Mouse (Mus musculus): ENCODE measurements around the gene Glrx5. TPM values are rescaled to one million over a fixed set of nuclear protein-coding genes. Genes with fewer than 3 reads are reported as not detected.

Gene Glrx5
- total RNA-seq, 1 experiment from 2014 or later = 26.5 TPM

DNA sequence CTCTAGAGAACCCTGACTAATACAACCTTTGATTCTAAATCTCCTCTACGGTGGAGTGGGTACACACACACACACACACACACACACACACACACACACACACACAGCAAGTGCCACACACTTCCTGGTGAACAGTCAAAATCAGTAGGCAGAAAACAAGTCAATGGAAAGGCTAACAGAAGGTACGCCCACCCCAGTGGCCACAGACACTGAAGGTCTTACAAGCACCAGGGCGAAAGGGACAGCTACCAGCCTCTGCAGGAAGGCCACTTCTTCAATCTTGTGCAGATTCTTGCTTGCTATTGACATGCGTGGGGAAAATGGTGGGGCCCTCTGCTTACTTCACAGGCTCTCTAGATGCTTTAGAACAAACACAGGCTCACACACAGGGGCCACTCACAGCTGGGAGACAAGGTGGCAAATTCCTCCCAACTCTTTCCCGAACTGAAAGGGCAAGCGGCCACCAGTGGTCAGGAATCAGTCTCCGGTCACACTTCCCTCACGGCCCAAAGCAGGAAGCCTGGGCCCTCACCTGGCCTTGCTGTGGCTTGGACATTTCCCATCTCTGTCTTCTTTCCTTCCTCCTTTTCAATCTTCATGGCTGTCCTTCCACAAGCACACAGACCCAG, 10.9 kb upstream of the Glrx5 start:
- 0 out of 4 replicates have a peak, but pooled peaks have one; percentile 8 to 19 for ATAC-seq (replicated peaks in 1 of 2; ENCODE audit: insufficient read depth in 1 of 2, low FRiP score in 2 of 2, low TSS enrichment in 1 of 2, low read depth in 1 of 2, poor library complexity in 2 of 2, severe bottlenecking in 2 of 2)

DNA sequence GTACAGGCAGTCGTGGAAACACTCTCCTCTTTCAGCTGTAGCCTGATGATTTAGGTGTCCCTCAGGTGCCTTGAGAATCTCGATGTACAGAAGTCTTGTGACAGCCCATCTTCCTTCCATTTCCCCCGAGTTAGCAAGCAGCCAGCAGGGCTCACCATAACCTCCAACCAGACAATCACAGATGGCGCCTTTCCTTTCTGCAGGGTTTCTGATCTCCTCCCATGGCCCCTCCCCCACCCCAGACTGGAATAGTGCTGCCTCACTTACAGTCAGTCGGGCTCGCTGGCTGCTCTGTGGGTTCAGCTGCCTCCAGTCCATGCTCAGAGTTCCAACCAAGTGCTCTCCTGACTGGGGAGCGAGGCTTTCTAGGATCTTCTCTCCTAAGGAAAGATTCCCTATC, 10.3 kb upstream of the Glrx5 start:
- ATAC-seq (replicated peaks in 1 of 2; ENCODE audit: insufficient read depth in 1 of 2, low FRiP score in 2 of 2, low TSS enrichment in 1 of 2, low read depth in 1 of 2, poor library complexity in 2 of 2, severe bottlenecking in 2 of 2) = peak in 1 of 2 experiments; percentile 34; a peak in 2 of 4 replicates

DNA sequence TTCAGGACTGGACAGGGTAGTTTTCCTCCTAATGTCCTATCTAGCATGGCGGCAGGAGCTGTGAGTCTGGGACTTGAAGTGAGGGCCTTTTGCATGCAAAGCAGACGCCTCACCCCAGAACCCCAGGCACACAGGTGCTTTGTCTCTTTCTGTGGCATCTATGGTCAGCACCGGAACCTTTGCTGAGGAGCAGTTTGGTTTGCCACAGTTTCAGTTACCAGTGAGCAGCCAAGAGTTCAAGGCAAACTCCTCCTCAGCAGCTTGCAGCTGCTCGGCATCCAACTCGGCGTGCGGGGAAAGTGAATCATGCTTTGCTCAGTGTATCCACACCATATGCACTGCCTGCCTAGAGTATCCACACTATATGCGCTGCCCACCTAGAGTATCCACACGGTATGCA, 9.7 kb upstream of the Glrx5 start:
- no peak for ATAC-seq (replicated peaks in 1 of 2; ENCODE audit: insufficient read depth in 1 of 2, low FRiP score in 2 of 2, low TSS enrichment in 1 of 2, low read depth in 1 of 2, poor library complexity in 2 of 2, severe bottlenecking in 2 of 2)

DNA sequence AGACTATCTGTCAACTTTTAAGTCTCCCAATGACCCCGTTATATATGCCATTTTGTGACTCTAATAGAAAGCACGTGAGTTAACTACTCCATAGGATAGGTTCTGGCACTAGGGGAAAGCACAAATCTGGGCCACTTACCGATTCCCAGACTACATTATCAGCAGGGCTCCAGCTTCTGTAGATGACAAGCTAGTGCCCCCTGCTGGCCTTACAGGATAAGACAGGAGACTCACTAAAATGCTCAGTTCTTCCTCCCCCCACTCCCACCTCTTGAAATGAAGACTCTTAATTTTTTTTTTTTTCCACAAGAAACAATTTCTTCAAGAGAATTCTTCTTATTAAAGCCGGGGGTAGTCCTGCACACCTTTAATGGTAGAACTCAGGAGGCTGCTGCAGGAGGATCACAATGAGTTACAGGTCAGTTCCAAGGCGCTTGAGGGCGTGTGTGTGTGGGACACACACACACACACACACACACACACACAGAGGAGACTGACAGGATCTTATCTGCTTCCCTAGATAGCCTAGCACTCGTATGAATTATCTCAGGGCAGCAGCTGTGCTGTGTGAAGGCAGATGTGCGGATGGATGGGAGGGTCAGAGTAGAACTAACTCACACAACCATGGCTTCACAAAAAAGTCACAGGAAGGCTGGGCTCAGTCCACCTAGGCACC, 7.1 kb upstream of the Glrx5 start:
- peak; percentile 42 to 63; a peak in 3 of 4 replicates for ATAC-seq (replicated peaks in 1 of 2; ENCODE audit: insufficient read depth in 1 of 2, low FRiP score in 2 of 2, low TSS enrichment in 1 of 2, low read depth in 1 of 2, poor library complexity in 2 of 2, severe bottlenecking in 2 of 2)

DNA sequence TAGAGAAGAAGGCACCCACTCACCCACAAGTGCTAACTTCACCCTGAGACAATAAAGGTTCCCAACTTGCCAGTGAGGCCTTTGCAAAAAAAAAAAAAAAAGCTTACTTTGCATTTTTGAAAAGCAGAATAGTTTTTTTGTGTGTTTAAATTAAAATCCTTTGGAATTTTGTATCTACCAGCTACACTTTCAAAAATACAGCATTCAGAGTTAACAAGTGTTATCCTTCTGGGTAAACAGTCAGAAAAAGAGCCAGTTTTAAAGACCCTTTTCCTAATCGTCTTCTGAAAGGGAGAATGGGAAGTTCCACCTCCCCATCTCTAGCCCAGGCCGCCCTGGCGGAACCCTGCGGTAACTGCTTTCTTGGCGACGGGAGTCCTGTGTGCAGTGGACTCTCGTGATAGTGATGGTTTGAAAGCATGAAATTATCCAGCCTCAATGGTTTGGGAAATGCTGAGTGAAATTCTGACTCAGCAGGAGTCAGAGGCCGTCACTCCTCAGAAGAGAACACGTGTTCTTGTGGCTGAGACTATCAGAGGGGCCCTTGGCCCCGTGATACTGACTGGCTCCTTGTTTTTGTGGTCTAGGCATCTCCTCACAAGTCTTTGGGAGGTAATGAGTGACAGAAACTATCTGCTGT, 6.4 kb upstream of the Glrx5 start:
- no peak for ATAC-seq (replicated peaks in 1 of 2; ENCODE audit: insufficient read depth in 1 of 2, low FRiP score in 2 of 2, low TSS enrichment in 1 of 2, low read depth in 1 of 2, poor library complexity in 2 of 2, severe bottlenecking in 2 of 2)

DNA sequence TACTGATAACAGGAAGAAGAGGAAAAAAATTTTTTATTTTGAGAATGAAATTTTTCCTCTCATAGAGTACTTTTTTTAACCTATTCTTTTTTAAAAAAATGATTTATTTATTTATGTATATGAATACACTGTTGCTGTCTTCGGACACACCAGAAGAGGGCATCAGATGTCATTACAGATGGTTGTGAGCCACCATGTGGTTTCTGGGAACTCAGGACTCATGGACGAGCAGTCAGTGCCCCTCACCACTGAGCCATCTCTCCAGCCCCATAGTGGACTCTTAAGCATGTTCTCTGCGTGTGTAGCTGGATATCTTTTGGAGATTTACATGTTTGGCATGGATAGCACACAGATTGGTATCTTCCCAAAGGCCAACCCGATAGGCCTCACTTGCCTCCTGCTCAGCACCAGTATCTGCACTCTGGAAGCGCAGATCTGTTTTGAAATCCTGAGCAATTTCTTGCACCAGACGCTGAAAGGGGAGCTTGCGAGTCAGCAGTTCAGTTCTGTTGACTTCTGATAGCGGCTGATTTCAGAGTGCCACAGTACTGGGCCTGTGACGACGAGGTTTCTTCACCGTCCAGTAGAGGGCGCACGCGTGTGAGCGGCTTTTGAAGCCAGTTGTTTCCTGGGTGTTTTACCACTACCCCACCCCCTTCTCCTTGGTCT, 5.0 kb upstream of the Glrx5 start:
- ATAC-seq (replicated peaks in 1 of 2; ENCODE audit: insufficient read depth in 1 of 2, low FRiP score in 2 of 2, low TSS enrichment in 1 of 2, low read depth in 1 of 2, poor library complexity in 2 of 2, severe bottlenecking in 2 of 2) = peak; percentile 12 to 20; a peak in 1 of 4 replicates

DNA sequence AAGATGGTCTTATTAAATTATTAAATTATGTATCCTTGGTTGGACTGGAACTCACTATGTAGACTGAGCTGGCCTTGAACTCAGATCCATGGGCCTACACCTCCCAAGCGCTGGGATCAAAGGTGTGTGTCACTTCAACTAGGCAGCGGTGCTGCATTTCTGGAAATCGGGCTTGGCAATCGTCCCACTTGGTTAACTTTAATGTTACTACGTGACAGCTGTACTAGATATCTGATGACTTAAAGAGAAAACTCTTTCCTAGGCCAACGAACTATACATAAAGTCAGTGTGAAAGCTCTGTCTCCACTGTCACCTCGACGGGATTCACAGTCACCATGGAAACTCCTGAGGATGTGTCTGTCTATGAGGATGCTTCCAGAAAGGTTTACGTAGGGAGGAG, 2.6 kb upstream of the Glrx5 start:
- no peak for ATAC-seq (replicated peaks in 1 of 2; ENCODE audit: insufficient read depth in 1 of 2, low FRiP score in 2 of 2, low TSS enrichment in 1 of 2, low read depth in 1 of 2, poor library complexity in 2 of 2, severe bottlenecking in 2 of 2)

DNA sequence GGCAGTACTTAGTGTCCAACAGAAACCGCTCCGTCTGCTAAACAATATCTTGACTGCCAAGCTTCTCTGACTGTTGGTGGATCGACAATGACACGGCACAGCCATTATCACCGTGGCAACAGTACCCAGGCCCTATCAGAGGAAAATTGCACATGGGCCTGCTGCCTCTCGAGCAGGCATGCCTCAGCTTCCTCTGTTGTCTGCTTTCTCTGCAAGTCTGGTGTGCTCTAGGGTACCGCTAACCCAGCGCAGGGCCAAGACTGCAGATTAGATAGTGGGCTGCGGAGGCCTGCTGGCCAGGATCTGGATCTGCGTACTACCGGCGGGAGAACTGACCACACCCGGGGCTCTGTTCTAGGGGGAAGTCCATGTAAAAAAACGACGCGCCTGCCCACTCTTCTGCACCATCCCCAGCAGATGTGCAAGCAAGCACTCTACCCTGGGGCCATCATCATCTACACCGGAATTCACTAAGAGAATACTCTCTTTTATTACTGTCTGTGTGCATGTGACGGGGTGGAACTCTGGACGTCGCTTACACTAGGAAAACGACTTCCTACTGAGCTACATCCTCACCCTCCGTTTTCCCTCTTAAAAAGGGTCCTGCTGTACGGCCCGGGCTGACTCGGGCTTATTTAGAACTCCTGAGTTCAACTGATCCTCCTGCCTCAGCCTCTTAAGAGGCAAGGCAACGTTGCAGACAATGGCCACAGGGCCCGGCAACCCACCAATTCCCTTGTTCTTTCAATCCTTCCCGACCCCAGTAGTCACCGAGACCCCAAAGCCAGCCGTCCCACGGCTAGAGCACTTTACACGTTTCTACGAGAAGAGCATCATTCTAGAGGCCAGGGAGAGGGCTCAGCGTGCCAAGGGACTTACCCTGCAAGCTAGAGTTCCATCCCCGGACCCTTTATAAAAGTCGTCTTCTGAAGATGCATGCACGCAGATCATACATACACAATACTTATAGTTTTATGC, 1.1 kb upstream of the Glrx5 start:
- no peak for ATAC-seq (replicated peaks in 1 of 2; ENCODE audit: insufficient read depth in 1 of 2, low FRiP score in 2 of 2, low TSS enrichment in 1 of 2, low read depth in 1 of 2, poor library complexity in 2 of 2, severe bottlenecking in 2 of 2)

DNA sequence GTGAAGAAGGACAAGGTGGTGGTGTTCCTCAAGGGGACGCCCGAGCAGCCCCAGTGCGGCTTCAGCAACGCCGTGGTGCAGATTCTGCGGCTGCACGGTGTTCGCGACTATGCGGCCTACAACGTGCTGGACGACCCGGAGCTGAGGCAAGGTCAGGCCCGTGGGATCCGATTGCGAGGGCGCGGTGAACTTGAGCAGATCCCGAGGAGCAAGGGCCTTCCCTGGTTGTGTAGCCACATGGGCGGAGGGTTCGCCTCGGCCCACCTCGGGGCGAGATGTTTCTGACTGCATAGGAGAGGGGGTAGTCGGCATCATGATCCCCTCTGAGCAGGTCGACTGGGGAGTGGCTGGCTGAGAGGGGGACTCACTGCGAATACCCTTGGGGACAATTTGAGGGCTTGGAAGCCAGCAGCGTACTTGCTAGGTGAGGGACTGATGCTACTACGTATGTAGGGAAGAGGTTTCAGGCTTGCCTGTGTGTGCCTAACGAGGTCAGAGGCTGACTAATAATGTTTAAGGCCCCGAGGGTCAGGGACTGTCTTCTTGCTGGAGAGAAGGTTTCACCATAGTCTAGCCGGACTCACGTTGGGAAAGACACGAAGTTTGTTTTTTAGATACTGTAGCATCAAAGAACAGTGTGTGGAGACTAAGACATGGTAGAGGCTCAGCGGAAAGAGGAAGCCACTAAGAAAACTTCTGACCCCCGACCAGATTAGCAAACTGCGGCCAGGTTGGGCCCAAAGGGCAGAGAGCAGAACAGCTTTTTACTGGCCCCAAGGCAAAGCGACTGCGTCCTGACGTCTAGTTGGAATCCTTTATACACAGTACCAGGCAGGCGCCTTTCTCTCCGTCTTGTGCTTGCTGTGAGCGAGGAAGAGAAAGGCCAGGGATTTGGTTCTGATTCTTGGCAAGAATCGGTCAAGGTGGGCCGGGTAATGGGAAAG, 616 bp downstream of the Glrx5 start:
- peak in 1 of 2 experiments; percentile 0; a peak in 1 of 4 replicates for ATAC-seq (replicated peaks in 1 of 2; ENCODE audit: insufficient read depth in 1 of 2, low FRiP score in 2 of 2, low TSS enrichment in 1 of 2, low read depth in 1 of 2, poor library complexity in 2 of 2, severe bottlenecking in 2 of 2)

DNA sequence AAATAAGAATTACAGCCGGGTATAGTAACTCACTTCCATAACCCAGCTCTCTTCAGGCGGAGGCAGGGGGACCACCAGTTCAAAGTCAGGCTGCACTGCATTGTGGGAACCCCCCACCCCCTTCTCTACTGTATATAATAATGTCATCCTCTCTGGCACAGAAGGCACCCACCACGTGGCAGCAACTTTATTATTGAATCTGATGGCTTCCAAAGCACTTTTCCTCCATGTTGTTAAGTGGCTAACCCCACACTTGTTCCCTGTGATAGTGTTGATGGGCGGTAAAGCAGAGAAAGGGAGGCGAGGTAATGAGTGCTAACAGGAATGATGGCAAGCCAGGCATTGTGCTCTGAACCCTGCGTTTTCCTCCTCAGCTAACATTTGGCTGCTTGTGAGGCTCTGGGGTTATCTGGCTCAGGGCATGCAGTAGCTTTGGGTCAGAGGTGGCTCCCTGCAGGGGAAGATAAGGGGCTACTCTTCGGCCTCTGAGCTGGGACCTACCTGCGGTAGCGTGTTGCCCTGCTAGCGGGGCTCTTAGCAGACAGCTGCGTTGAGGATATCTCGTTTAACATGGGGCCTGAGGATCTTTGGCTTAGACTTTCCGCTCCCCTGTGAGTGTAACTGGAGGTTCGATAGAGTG, 1.8 kb downstream of the Glrx5 start:
- no peak for ATAC-seq (replicated peaks in 1 of 2; ENCODE audit: insufficient read depth in 1 of 2, low FRiP score in 2 of 2, low TSS enrichment in 1 of 2, low read depth in 1 of 2, poor library complexity in 2 of 2, severe bottlenecking in 2 of 2)

DNA sequence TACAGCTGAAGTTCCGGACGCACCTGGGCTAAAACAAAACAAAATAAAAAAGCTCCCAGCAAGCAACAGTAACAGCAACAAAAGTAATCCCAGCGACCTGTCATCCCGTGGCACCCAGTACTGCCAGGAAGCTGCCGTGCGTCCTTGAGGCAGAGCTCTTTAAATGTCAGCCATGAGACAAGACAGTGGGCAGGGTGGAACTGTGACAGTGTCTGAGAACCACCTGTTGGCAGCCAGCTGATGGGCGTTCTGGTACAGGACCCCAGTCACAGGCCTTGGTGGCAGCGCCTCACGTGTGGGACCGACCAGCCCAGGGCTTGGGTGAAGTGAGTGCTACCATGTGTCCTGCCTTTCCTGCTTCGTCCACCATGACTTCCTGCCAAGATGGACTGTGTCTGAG, 5.7 kb downstream of the Glrx5 start:
- ATAC-seq (replicated peaks in 1 of 2; ENCODE audit: insufficient read depth in 1 of 2, low FRiP score in 2 of 2, low TSS enrichment in 1 of 2, low read depth in 1 of 2, poor library complexity in 2 of 2, severe bottlenecking in 2 of 2) = no peak

DNA sequence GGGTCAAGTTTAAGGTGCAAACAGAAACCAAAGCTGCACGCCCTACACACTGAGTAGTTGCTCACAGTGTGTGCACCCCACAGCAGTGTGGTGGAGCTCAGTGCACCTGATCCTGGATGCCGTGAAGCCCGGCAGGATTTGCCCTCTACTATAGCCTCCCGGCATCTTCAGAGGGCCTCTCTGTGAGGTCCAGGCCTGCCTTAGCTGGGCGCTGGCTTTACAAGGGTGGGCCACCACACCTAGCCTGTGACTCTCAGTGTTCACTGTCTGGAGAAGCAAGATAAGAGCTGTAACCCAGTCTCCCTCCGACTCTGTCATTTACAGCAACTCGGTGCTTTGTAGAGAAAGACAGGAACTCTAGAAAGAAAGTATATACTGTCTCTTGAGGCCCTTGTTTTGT, 6.4 kb downstream of the Glrx5 start:
- ATAC-seq (replicated peaks in 1 of 2; ENCODE audit: insufficient read depth in 1 of 2, low FRiP score in 2 of 2, low TSS enrichment in 1 of 2, low read depth in 1 of 2, poor library complexity in 2 of 2, severe bottlenecking in 2 of 2) = peak; percentile 19 to 23; a peak in 2 of 4 replicates

DNA sequence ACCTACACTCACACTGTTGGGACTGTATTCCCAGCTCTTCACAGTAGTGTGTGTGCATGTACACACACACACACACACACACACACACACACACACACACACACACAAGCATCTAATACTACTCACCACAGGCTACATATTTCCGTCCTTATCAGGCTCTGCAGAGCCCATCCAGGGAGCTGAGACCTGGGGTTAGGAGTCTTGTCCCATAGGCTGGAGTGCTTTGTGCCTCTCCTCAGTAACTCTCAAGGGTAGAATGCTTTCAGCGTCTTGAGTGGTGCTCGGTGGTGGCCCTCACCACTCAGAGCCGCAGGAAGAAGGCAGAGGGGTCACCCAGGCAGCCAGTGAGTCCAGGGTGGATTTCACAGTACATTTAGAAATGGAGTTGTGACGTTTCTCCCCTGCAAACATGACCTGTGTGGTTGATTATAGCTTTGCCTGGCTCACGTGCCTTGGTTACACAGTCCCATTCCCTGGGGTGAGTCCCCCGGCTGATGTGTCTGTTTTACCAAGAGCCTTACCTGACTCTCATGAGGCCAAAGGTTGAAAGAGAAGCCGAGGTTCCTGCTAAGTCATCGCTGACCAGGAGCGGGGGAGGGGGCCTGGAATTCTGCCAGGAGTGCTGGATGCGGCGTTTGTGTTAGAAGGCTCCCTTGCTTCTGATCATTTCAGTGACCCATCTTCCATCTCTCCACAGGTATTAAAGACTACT, 7.2 kb downstream of the Glrx5 start:
- no peak for ATAC-seq (replicated peaks in 1 of 2; ENCODE audit: insufficient read depth in 1 of 2, low FRiP score in 2 of 2, low TSS enrichment in 1 of 2, low read depth in 1 of 2, poor library complexity in 2 of 2, severe bottlenecking in 2 of 2)

DNA sequence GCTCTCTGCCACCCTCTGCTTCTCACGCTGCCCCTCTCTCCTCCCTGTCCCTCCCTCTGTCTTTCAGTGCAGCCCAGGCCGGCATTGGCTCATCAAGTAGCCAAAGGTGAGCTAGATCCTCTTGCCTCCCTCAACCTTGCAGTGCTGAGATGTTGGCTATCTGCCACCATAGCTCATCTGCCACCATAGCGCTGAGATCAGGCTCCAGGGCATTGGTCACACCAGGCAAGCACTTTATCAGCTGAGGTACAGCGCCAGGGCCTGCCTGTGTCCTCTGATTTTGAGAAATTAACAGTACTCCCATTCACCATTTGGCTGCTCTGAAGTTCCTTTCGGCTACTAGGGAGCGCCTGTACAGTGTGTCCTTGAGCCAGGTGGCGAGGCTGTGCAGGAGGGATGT, 8.5 kb downstream of the Glrx5 start:
- peak in 1 of 2 experiments; percentile 11; a peak in 1 of 4 replicates for ATAC-seq (replicated peaks in 1 of 2; ENCODE audit: insufficient read depth in 1 of 2, low FRiP score in 2 of 2, low TSS enrichment in 1 of 2, low read depth in 1 of 2, poor library complexity in 2 of 2, severe bottlenecking in 2 of 2)

DNA sequence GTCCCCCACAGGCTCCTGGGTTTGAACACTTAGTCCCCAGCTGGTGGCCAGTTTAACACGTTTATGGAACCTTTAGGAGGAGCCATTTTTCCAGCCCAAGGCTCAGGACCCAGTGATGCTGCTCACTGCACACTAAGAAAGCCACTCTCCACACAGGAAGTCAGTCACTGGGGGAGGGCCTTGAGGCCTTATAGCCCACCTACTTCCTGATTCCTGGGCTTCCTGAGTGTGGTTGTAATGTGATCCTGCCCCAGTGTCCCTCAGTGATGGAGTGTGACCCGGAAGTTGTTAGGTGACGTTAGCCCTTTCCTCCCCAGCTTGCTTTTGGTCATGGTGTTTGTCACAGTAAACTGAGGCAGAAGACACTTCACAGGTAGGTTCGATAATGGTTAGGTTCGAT, 10.6 kb downstream of the Glrx5 start:
- no peak for ATAC-seq (replicated peaks in 1 of 2; ENCODE audit: insufficient read depth in 1 of 2, low FRiP score in 2 of 2, low TSS enrichment in 1 of 2, low read depth in 1 of 2, poor library complexity in 2 of 2, severe bottlenecking in 2 of 2)

Data from hematopoietic stem cell, adult 5-6 weeks (primary cell).